Mouse (Mus musculus): ENCODE data around the gene Trim17. TPM values are rescaled to one million over a fixed set of nuclear protein-coding genes. Genes with fewer than 3 reads are reported as not detected.

Gene Trim17
- total and polyA plus RNA-seq, 3 experiments, result 0.50 to 0.82 TPM; not detected in 1

- Histone ChIP-seq H3K36me3 (ENCODE audit: control insufficient read depth in 1 of 2, insufficient read depth in 2 of 2, low read length in 2 of 2) (no peaks in the 10 kb centered on the region), H3K27me3 (ENCODE audit: control insufficient read depth in 1 of 2, insufficient read depth in 2 of 2, low read length in 2 of 2) (peaks cover 0 to 2% of the 10 kb centered on the region in 2 experiments; a peak in 2 of 4 replicates), H3K9me3 (replicated peaks; ENCODE audit: insufficient read depth, low read length) (no peaks in the 10 kb centered on the region), H3K27ac (ENCODE audit: control insufficient read depth, low read depth, low read length) (no peak overlapping the region), H3K4me3 (ENCODE audit: control insufficient read depth in 1 of 2, insufficient read depth in 1 of 2, low read depth in 2 of 2, low read length in 2 of 2) (no peak overlapping the region), H3K4me1 (ENCODE audit: control insufficient read depth in 1 of 2, insufficient read depth in 2 of 2, low read length in 2 of 2) (no peaks in the 10 kb centered on the region), H3K9ac (ENCODE audit: control insufficient read depth, low read depth, low read length, poor library complexity, severe bottlenecking) (no peak overlapping the region), H3K79me2 (ENCODE audit: control insufficient read depth, insufficient read depth, low read length, poor library complexity) (no peaks in the 10 kb centered on the region)
- TF ChIP-seq SMC3 (IDR thresholded peaks at IDR 0.05; ENCODE audit: low read depth, low read length) (peak; percentile 29; the same call in 1 of the 2 replicates), CTCF (IDR thresholded peaks at IDR 0.05 in 2 of 3, conservative IDR thresholded peaks at IDR 0.05 in 1 of 3; ENCODE audit: control insufficient read depth in 1 of 3, insufficient read depth in 1 of 3, low read depth in 2 of 3, low read length in 3 of 3, poor library complexity in 1 of 3, severe bottlenecking in 1 of 3) (peak; percentile 20 to 69 (median 54); a peak in 5 of 6 replicates), RAD21 (IDR thresholded peaks at IDR 0.05; ENCODE audit: low read depth, low read length) (peak; percentile 28), CHD2 (IDR thresholded peaks at IDR 0.05; ENCODE audit: low read length) (no peak)
- peak; percentile 37 for DNase-seq (ENCODE audit: low read depth, low spot score)
Observed at GRCm38 (mm10) chr11:59015052-59015451, 60.6 kb downstream of the Trim17 start.

Other genes starting within 250 kb of the Trim17 start
- gene Olfr318, start 230.7 kb upstream of the Trim17 start, total RNA-seq (2012; rRNA removed), result not detected in 2 replicates
- gene Olfr318, start 230.7 kb upstream of the Trim17 start, polyA plus RNA-seq (2012; ENCODE audit: insufficient read depth in 1 of 2, insufficient read length in 2 of 2, low read depth in 1 of 2, low replicate concordance in 2 of 2, missing spikeins in 1 of 2), result under 1 TPM in 1 of 2 experiments, not detected in 1; 0.06 TPM
- not detected in 2 replicates for gene Olfr317, start 215.5 kb upstream of the Trim17 start, total RNA-seq (2012; rRNA removed)
- gene Olfr317, start 215.5 kb upstream of the Trim17 start, polyA plus RNA-seq (2012; ENCODE audit: insufficient read depth in 1 of 2, insufficient read length in 2 of 2, low read depth in 1 of 2, low replicate concordance in 2 of 2, missing spikeins in 1 of 2), result not detected
- not detected in 2 replicates for gene Olfr316, start 202.0 kb upstream of the Trim17 start, total RNA-seq (2012; rRNA removed)
- gene Olfr316, start 202.0 kb upstream of the Trim17 start, polyA plus RNA-seq (2012; ENCODE audit: insufficient read depth in 1 of 2, insufficient read length in 2 of 2, low read depth in 1 of 2, low replicate concordance in 2 of 2, missing spikeins in 1 of 2), result not detected
- not detected in 2 replicates for gene Olfr315, start 181.5 kb upstream of the Trim17 start, total RNA-seq (2012; rRNA removed)
- not detected for gene Olfr315, start 181.5 kb upstream of the Trim17 start, polyA plus RNA-seq (2012; ENCODE audit: insufficient read depth in 1 of 2, insufficient read length in 2 of 2, low read depth in 1 of 2, low replicate concordance in 2 of 2, missing spikeins in 1 of 2)
- not detected in 2 replicates for gene Olfr314, start 171.7 kb upstream of the Trim17 start, total RNA-seq (2012; rRNA removed)
- not detected for gene Olfr314, start 171.7 kb upstream of the Trim17 start, polyA plus RNA-seq (2012; ENCODE audit: insufficient read depth in 1 of 2, insufficient read length in 2 of 2, low read depth in 1 of 2, low replicate concordance in 2 of 2, missing spikeins in 1 of 2)
- not detected in 2 replicates for gene Fam183b, start 152.7 kb upstream of the Trim17 start, total RNA-seq (2012; rRNA removed)
- not detected for gene Fam183b, start 152.7 kb upstream of the Trim17 start, polyA plus RNA-seq (2012; ENCODE audit: insufficient read depth in 1 of 2, insufficient read length in 2 of 2, low read depth in 1 of 2, low replicate concordance in 2 of 2, missing spikeins in 1 of 2)
- gene Olfr313, start 139.7 kb upstream of the Trim17 start, total RNA-seq (2012; rRNA removed), result not detected in 2 replicates
- not detected for gene Olfr313, start 139.7 kb upstream of the Trim17 start, polyA plus RNA-seq (2012; ENCODE audit: insufficient read depth in 1 of 2, insufficient read length in 2 of 2, low read depth in 1 of 2, low replicate concordance in 2 of 2, missing spikeins in 1 of 2)
- gene Olfr312, start 125.4 kb upstream of the Trim17 start, total RNA-seq (2012; rRNA removed), result not detected in 2 replicates
- gene Olfr312, start 125.4 kb upstream of the Trim17 start, polyA plus RNA-seq (2012; ENCODE audit: insufficient read depth in 1 of 2, insufficient read length in 2 of 2, low read depth in 1 of 2, low replicate concordance in 2 of 2, missing spikeins in 1 of 2), result not detected
- gene Olfr311, start 115.4 kb upstream of the Trim17 start, total RNA-seq (2012; rRNA removed), result not detected in 2 replicates
- not detected for gene Olfr311, start 115.4 kb upstream of the Trim17 start, polyA plus RNA-seq (2012; ENCODE audit: insufficient read depth in 1 of 2, insufficient read length in 2 of 2, low read depth in 1 of 2, low replicate concordance in 2 of 2, missing spikeins in 1 of 2)
- gene Gm12258, start 107.5 kb upstream of the Trim17 start, total RNA-seq (2012; rRNA removed), result 1.7 and 2.1 TPM in 2 replicates
- gene Gm12258, start 107.5 kb upstream of the Trim17 start, polyA plus RNA-seq (2012; ENCODE audit: insufficient read depth in 1 of 2, insufficient read length in 2 of 2, low read depth in 1 of 2, low replicate concordance in 2 of 2, missing spikeins in 1 of 2), result 1 to 10 TPM in 1 of 2 experiments, not detected in 1; 2.5 TPM
- 5.8 and 6.9 TPM in 2 replicates for gene 2810021J22Rik, start 87.5 kb upstream of the Trim17 start, total RNA-seq (2012; rRNA removed)
- gene 2810021J22Rik, start 87.5 kb upstream of the Trim17 start, polyA plus RNA-seq (2012; ENCODE audit: insufficient read depth in 1 of 2, insufficient read length in 2 of 2, low read depth in 1 of 2, low replicate concordance in 2 of 2, missing spikeins in 1 of 2), result 1 to 10 TPM in 1 of 2 experiments, not detected in 1; 6.2 TPM
- gene Zfp39, start 50.5 kb upstream of the Trim17 start, total RNA-seq (2012; rRNA removed), result 5.2 and 6.0 TPM in 2 replicates
- gene Zfp39, start 50.5 kb upstream of the Trim17 start, polyA plus RNA-seq (2012; ENCODE audit: insufficient read depth in 1 of 2, insufficient read length in 2 of 2, low read depth in 1 of 2, low replicate concordance in 2 of 2, missing spikeins in 1 of 2), result 1 to 10 TPM in 1 of 2 experiments, not detected in 1; 5.1 TPM
- 0.62 and 1.7 TPM in 2 replicates for gene Btnl10, start 36.8 kb upstream of the Trim17 start, total RNA-seq (2012; rRNA removed)
- under 1 TPM in 1 of 2 experiments, not detected in 1; 0.92 TPM for gene Btnl10, start 36.8 kb upstream of the Trim17 start, polyA plus RNA-seq (2012; ENCODE audit: insufficient read depth in 1 of 2, insufficient read length in 2 of 2, low read depth in 1 of 2, low replicate concordance in 2 of 2, missing spikeins in 1 of 2)
- 282 and 337 TPM in 2 replicates for gene Rnf187, start 15.8 kb upstream of the Trim17 start, total RNA-seq (2012; rRNA removed)
- gene Rnf187, start 15.8 kb upstream of the Trim17 start, polyA plus RNA-seq (2012; ENCODE audit: insufficient read depth in 1 of 2, insufficient read length in 2 of 2, low read depth in 1 of 2, low replicate concordance in 2 of 2, missing spikeins in 1 of 2), result 1,000 to 10,000 TPM in 1 of 2 experiments, 100 to 1,000 TPM in 1; 280 to 3,830 TPM
- 48.2 and 147 TPM in 2 replicates for gene Hist3h2ba, start 5.8 kb upstream of the Trim17 start, total RNA-seq (2012; rRNA removed)
- under 1 TPM in 1 of 2 experiments, not detected in 1; 0.21 TPM for gene Hist3h2ba, start 5.8 kb upstream of the Trim17 start, polyA plus RNA-seq (2012; ENCODE audit: insufficient read depth in 1 of 2, insufficient read length in 2 of 2, low read depth in 1 of 2, low replicate concordance in 2 of 2, missing spikeins in 1 of 2)
- gene Hist3h2a, start within 50 bp of the Trim17 start, total RNA-seq (2012; rRNA removed), result 184 and 300 TPM in 2 replicates
- under 1 TPM in 1 of 2 experiments, not detected in 1; 0.42 TPM for gene Hist3h2a, start within 50 bp of the Trim17 start, polyA plus RNA-seq (2012; ENCODE audit: insufficient read depth in 1 of 2, insufficient read length in 2 of 2, low read depth in 1 of 2, low replicate concordance in 2 of 2, missing spikeins in 1 of 2)
- gene Trim11, start 23.4 kb downstream of the Trim17 start, total RNA-seq (2012; rRNA removed), result 22.9 and 27.0 TPM in 2 replicates
- 10 to 100 TPM in 1 of 2 experiments, not detected in 1; 24.8 TPM for gene Trim11, start 23.4 kb downstream of the Trim17 start, polyA plus RNA-seq (2012; ENCODE audit: insufficient read depth in 1 of 2, insufficient read length in 2 of 2, low read depth in 1 of 2, low replicate concordance in 2 of 2, missing spikeins in 1 of 2)
- gene Obscn, start 181.7 kb downstream of the Trim17 start, total RNA-seq (2012; rRNA removed), result 0.20 and 0.54 TPM in 2 replicates
- under 1 TPM in 1 of 2 experiments, not detected in 1; 0.08 TPM for gene Obscn, start 181.7 kb downstream of the Trim17 start, polyA plus RNA-seq (2012; ENCODE audit: insufficient read depth in 1 of 2, insufficient read length in 2 of 2, low read depth in 1 of 2, low replicate concordance in 2 of 2, missing spikeins in 1 of 2)
- 14.9 and 18.8 TPM in 2 replicates for gene Iba57, start 209.1 kb downstream of the Trim17 start, total RNA-seq (2012; rRNA removed)
- gene Iba57, start 209.1 kb downstream of the Trim17 start, polyA plus RNA-seq (2012; ENCODE audit: insufficient read depth in 1 of 2, insufficient read length in 2 of 2, low read depth in 1 of 2, low replicate concordance in 2 of 2, missing spikeins in 1 of 2), result 10 to 100 TPM in 1 of 2 experiments, not detected in 1; 14.7 TPM
- 0.08 TPM in 1 of 2 replicates, not detected in the other for gene Gjc2, start 228.5 kb downstream of the Trim17 start, total RNA-seq (2012; rRNA removed)
- gene Gjc2, start 228.5 kb downstream of the Trim17 start, polyA plus RNA-seq (2012; ENCODE audit: insufficient read depth in 1 of 2, insufficient read length in 2 of 2, low read depth in 1 of 2, low replicate concordance in 2 of 2, missing spikeins in 1 of 2), result under 1 TPM in 1 of 2 experiments, not detected in 1; 0.07 TPM
- gene Guk1, start 237.5 kb downstream of the Trim17 start, total RNA-seq (2012; rRNA removed), result 249 and 295 TPM in 2 replicates
- 100 to 1,000 TPM in 1 of 2 experiments, not detected in 1; 215 TPM for gene Guk1, start 237.5 kb downstream of the Trim17 start, polyA plus RNA-seq (2012; ENCODE audit: insufficient read depth in 1 of 2, insufficient read length in 2 of 2, low read depth in 1 of 2, low replicate concordance in 2 of 2, missing spikeins in 1 of 2)
- gene Mrpl55, start 247.8 kb downstream of the Trim17 start, total RNA-seq (2012; rRNA removed), result 75.0 and 75.5 TPM in 2 replicates
- 10 to 100 TPM in 1 of 2 experiments, not detected in 1; 68.5 TPM for gene Mrpl55, start 247.8 kb downstream of the Trim17 start, polyA plus RNA-seq (2012; ENCODE audit: insufficient read depth in 1 of 2, insufficient read length in 2 of 2, low read depth in 1 of 2, low replicate concordance in 2 of 2, missing spikeins in 1 of 2)

Measured in MEL (cell line).